Mouse (Mus musculus) kidney, adult 10 weeks (tissue): ENCODE data around the gene Olfr239. TPM values are rescaled to one million over a fixed set of nuclear protein-coding genes. Genes with fewer than 3 reads are reported as not detected.

ENCODE experiments used
- polyA plus RNA-seq: library from polyadenylated mRNA; stranded (reverse); fragments of 350-450 nt; fragmentation: Illumina TruSeq; extraction: RNeasy Lipid Tissue Mini Kit (QIAGEN cat#74804); gene quantifications from one replicate; pipeline ENCODE4 v1.2.3, GENCODE M21; 2014; ENCODE audit warnings: low read depth, low replicate concordance

Gene Olfr239
- not detected for polyA plus RNA-seq

DNA sequence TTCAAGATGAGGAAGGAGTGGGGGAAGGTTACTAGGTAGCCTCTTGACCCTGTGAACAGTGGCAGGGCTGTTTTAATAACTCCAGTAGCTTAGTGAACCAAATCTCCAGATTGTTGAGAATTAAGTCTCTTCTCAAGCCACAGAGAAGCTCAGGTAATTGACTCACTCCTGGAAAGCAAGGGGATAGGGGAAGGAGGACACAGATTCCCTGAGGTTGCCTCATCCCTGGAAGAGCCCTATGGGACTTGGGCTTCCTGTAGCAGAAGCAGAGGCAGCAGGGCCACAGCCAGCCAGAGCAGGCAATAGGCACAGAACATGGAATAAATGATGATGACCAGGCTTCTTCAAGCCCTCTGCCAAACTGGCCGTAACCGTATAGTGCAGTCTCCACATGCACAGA lies at the start of gene Olfr239:
Gene Olfr239, plus strand, starts transcription at position 301 of the 400 bp plus-strand sequence.

DNA sequence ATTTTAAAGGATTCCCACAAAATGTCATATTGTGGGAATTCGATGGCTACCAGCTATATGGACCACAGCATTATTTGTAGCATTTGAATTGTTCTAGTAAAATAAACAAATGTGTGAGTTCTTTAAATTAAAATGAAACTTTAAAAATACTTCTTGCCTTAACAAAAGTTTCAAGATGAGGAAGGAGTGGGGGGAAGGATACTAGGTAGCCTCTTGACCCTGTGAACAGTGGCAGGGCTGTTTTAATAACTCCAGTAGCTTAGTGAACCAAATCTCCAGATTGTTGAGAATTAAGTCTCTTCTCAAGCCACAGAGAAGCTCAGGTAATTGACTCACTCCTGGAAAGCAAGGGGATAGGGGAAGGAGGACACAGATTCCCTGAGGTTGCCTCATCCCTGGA lies 23.0 kb upstream of the Olfr239 start, which contains the start of gene Olfr55:
Gene Olfr55, plus strand, starts transcription at position 301 of the 400 bp plus-strand sequence.

DNA sequence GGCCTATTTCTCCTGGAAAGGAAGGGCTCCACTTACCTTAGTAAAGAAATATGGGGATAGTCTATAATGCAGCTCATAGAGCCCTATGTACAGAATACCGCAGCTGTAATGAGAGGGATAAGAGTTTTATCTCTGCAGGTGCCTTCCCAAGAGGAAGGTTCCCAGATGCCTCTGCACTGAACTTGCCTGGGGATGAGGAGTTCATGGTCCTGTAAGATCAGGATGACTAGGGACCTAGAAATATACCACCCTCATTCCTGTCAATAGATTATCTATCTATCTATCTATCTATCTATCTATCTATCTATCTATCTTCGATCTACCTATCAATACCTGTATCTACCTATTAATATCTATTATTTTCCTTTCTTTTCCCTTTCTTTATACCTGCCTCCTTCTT lies 30.5 kb downstream of the Olfr239 start, which contains the start of gene Olfr1564:
Gene Olfr1564, minus strand, starts transcription at position 101 of the 400 bp plus-strand sequence.

Other genes with a start within 250 kb of the Olfr239 start
- 11.3 TPM for gene Cyp4f13, start 243.9 kb upstream of the Olfr239 start, polyA plus RNA-seq
- gene Zfp472, start 225.5 kb upstream of the Olfr239 start, polyA plus RNA-seq: 11.5 TPM
- gene Zfp952, start 198.2 kb upstream of the Olfr239 start, polyA plus RNA-seq: 18.4 TPM
- gene Zfp763, start 157.9 kb upstream of the Olfr239 start, polyA plus RNA-seq: 19.6 TPM
- gene 4921501E09Rik, start 123.2 kb upstream of the Olfr239 start, polyA plus RNA-seq: not detected
- 20.4 TPM for gene Zfp563, start 102.0 kb upstream of the Olfr239 start, polyA plus RNA-seq
- gene Morc2b, start 51.6 kb upstream of the Olfr239 start, polyA plus RNA-seq: not detected
- not detected for gene Olfr55, start 22.9 kb upstream of the Olfr239 start, polyA plus RNA-seq
- gene Olfr1564, start 30.4 kb downstream of the Olfr239 start, polyA plus RNA-seq: not detected
- 29.4 TPM for gene Zfp955a, start 63.8 kb downstream of the Olfr239 start, polyA plus RNA-seq
- gene Olfr63, start 73.4 kb downstream of the Olfr239 start, polyA plus RNA-seq: not detected
- gene Zfp955b, start 98.2 kb downstream of the Olfr239 start, polyA plus RNA-seq: 18.1 TPM
- gene Zfp81, start 167.6 kb downstream of the Olfr239 start, polyA plus RNA-seq: 22.4 TPM
- gene Zfp101, start 203.3 kb downstream of the Olfr239 start, polyA plus RNA-seq: 28.3 TPM
- gene Actl9, start 241.6 kb downstream of the Olfr239 start, polyA plus RNA-seq: not detected